Mouse (Mus musculus) erythroid progenitor cell, adult 5-6 weeks (primary cell): Measurements from ENCODE around the gene Myo1d. TPM values are rescaled to one million over a fixed set of nuclear protein-coding genes. Genes with fewer than 3 reads are reported as not detected.

Experiments used
- ATAC-seq: replicated peaks from 2 replicates; pipeline ENCODE4 v1.8.0; 2016; ENCODE audit warnings: moderate number of reproducible peaks, mild to moderate bottlenecking, moderate TSS enrichment, inconsistent platforms; ENCODE audit not compliant: poor library complexity, low FRiP score, severe bottlenecking
- total RNA-seq, 2 experiments: library from RNA; stranded (forward) in 1 of 2; stranded (reverse) in 1 of 2; fragments of 150-400 nt in 1 of 2; fragments of 186-747, 209-891 nt in 1 of 2; gene quantifications; 2 replicates each; pipeline versions ENCODE4 v1.2.3 to v1.2.4; 2015 to 2017; ENCODE audit warnings: low replicate concordance in 2 of 2

Myo1d gene
- total RNA-seq, 2 experiments from 2014 or later = 21.6 to 40.7 TPM

GRCm38 (mm10) chr11:80628992-80629865, 150.6 kb downstream of the Myo1d start:
- no peak for ATAC-seq

GRCm38 (mm10) chr11:80628581-80628980, 151.2 kb downstream of the Myo1d start:
- ATAC-seq = no peak

GRCm38 (mm10) chr11:80623038-80623380, 156.8 kb downstream of the Myo1d start:
- ATAC-seq = no peak

- ATAC-seq = no peak
These were observed 157.4 kb downstream of the Myo1d start for GRCm38 (mm10) chr11:80622233-80623037.

GRCm38 (mm10) chr11:80614949-80615725, 164.7 kb downstream of the Myo1d start:
- no peak for ATAC-seq

- ATAC-seq = 0 out of 2 replicates have a peak, but pooled peaks have one; percentile 34
These were observed 165.4 kb downstream of the Myo1d start for GRCm38 (mm10) chr11:80614418-80614817.

- no peak for ATAC-seq
These were observed 166.3 kb downstream of the Myo1d start for GRCm38 (mm10) chr11:80613534-80613933.

GRCm38 (mm10) chr11:80602707-80603441, 177.0 kb downstream of the Myo1d start:
- no peak for ATAC-seq

- no peak for ATAC-seq
These were observed 177.8 kb downstream of the Myo1d start for GRCm38 (mm10) chr11:80602041-80602458.

GRCm38 (mm10) chr11:80601040-80601864, 178.6 kb downstream of the Myo1d start:
- ATAC-seq = no peak

- no peak for ATAC-seq
These were observed 184.3 kb downstream of the Myo1d start for GRCm38 (mm10) chr11:80595482-80595881.

- no peak for ATAC-seq
These were observed 190.4 kb downstream of the Myo1d start for GRCm38 (mm10) chr11:80589387-80589786.

- ATAC-seq = no peak
These were observed 194.1 kb downstream of the Myo1d start for GRCm38 (mm10) chr11:80585761-80586160.

- no peak for ATAC-seq
These were observed 194.6 kb downstream of the Myo1d start for GRCm38 (mm10) chr11:80585211-80585610.

- ATAC-seq = no peak
These were observed 199.3 kb downstream of the Myo1d start for GRCm38 (mm10) chr11:80580494-80580893.

GRCm38 (mm10) chr11:80577747-80578640, 201.8 kb downstream of the Myo1d start:
- ATAC-seq = no peak

- no peak for ATAC-seq
These were observed 204.0 kb downstream of the Myo1d start for GRCm38 (mm10) chr11:80575794-80576193.

GRCm38 (mm10) chr11:80566286-80566685, 213.5 kb downstream of the Myo1d start:
- ATAC-seq = no peak
